Mouse (Mus musculus): Measurements from ENCODE around the gene Ccl4. TPM values are rescaled to one million over a fixed set of nuclear protein-coding genes. Genes with fewer than 3 reads are reported as not detected.

The Ccl4 gene
- not detected for total RNA-seq (2021)
- long read RNA-seq, experiment 1 = 0 reads
- long read RNA-seq, experiment 2 = 0 reads

GRCm38 (mm10) chr11:83662204-83662603, at the start of gene Ccl4:
Ccl4 (plus strand) TSS chr11:83662584.
- no peak for DNase-seq

- DNase-seq = no peak
Measured at GRCm38 (mm10) chr11:83616586-83616985, 45.8 kb upstream of the Ccl4 start.

GRCm38 (mm10) chr11:83618238-83618637, 44.1 kb upstream of the Ccl4 start:
- DNase-seq = no peak

- no peak for DNase-seq
Measured at GRCm38 (mm10) chr11:83619037-83619436, 43.3 kb upstream of the Ccl4 start.

- no peak for DNase-seq
Measured at GRCm38 (mm10) chr11:83623586-83623985, 38.8 kb upstream of the Ccl4 start.

GRCm38 (mm10) chr11:83628808-83629207, 33.6 kb upstream of the Ccl4 start:
- no peak for DNase-seq

GRCm38 (mm10) chr11:83630630-83631029, 31.8 kb upstream of the Ccl4 start:
- no peak for DNase-seq

GRCm38 (mm10) chr11:83631065-83631464, 31.3 kb upstream of the Ccl4 start:
- no peak for DNase-seq

- DNase-seq = peak; percentile 10
Measured at GRCm38 (mm10) chr11:83632744-83633143, 29.6 kb upstream of the Ccl4 start.

GRCm38 (mm10) chr11:83634425-83634824, 28.0 kb upstream of the Ccl4 start:
- DNase-seq = no peak

- no peak for DNase-seq
Measured at GRCm38 (mm10) chr11:83634898-83635297, 27.5 kb upstream of the Ccl4 start.

- no peak for DNase-seq
Measured at GRCm38 (mm10) chr11:83636742-83637235, 25.6 kb upstream of the Ccl4 start.

GRCm38 (mm10) chr11:83638934-83639333, 23.4 kb upstream of the Ccl4 start:
- DNase-seq = no peak

GRCm38 (mm10) chr11:83639533-83639932, 22.9 kb upstream of the Ccl4 start:
- DNase-seq = no peak

- DNase-seq = no peak
Measured at GRCm38 (mm10) chr11:83640141-83640540, 22.2 kb upstream of the Ccl4 start.

- no peak for DNase-seq
Measured at GRCm38 (mm10) chr11:83641216-83641615, 21.2 kb upstream of the Ccl4 start.

- DNase-seq = no peak
Measured at GRCm38 (mm10) chr11:83645521-83645920, 16.9 kb upstream of the Ccl4 start, which contains the start of gene Rpl9-ps1. Rpl9-ps1 (minus strand) TSS chr11:83645621.

- DNase-seq = peak; percentile 16
Measured at GRCm38 (mm10) chr11:83646356-83647149, 15.8 kb upstream of the Ccl4 start.

GRCm38 (mm10) chr11:83649305-83649841, 13.0 kb upstream of the Ccl4 start, which contains the start of gene Ccl3:
Ccl3 (minus strand) TSS chr11:83649355.
- DNase-seq = no peak

- DNase-seq = no peak
Measured at GRCm38 (mm10) chr11:83654606-83655005, 7.8 kb upstream of the Ccl4 start.

GRCm38 (mm10) chr11:83657508-83657907, 4.9 kb upstream of the Ccl4 start:
- no peak for DNase-seq

- no peak for DNase-seq
Measured at GRCm38 (mm10) chr11:83658797-83659196, 3.6 kb upstream of the Ccl4 start.

- no peak for DNase-seq
Measured at GRCm38 (mm10) chr11:83663532-83663931, 1.1 kb downstream of the Ccl4 start.

- DNase-seq = peak; percentile 36
Measured at GRCm38 (mm10) chr11:83671743-83672142, 9.4 kb downstream of the Ccl4 start.
